Mouse (Mus musculus): ENCODE data around the gene Cdk18.

GRCm38 (mm10) chr1:132089767-132090166 is 49.7 kb downstream of the Cdk18 start:
- no peak for TF ChIP-seq POLR2A (IDR thresholded peaks at IDR 0.05; ENCODE audit: borderline replicate concordance, extremely low read depth, insufficient read depth, insufficient read length, poor library complexity, severe bottlenecking)
- no peak for TF ChIP-seq CTCF (IDR thresholded peaks at IDR 0.05; ENCODE audit: borderline replicate concordance, extremely low read depth, insufficient read depth, insufficient read length)
